Mouse (Mus musculus): ENCODE data around the gene Cpne9. TPM values are rescaled to one million over a fixed set of nuclear protein-coding genes. Genes with fewer than 3 reads are reported as not detected.

Gene Cpne9
- total and polyA plus RNA-seq, 2 experiments from 2014 or later, result 7.9 to 23.4 TPM

DNA sequence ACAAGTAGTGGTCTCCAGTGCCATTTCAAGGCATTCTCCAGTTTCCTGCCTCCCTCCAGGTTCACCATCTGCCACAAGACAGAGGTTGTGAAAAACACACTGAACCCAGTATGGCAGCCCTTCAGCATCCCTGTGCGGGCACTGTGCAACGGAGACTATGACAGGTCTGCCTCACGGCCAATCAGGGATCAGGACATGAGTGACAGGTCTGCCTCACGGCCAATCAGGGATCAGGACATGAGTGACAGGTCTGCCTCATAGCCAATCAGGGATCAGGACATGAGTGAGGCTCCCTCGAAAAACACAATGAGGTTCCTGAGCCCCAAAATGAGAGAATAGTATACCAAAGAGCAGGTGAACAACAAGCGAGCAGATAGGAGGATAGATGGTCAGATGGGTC, 8.2 kb downstream of the Cpne9 start:
- H3K9ac ChIP-seq (replicated peaks; ENCODE audit: low read length, poor library complexity, severe bottlenecking), result no peak overlapping the region
- no peak for TF ChIP-seq CTCF (IDR thresholded peaks at IDR 0.05)
- DNase-seq (ENCODE audit: low spot score) (no peak), ATAC-seq (ENCODE audit: low FRiP score) (no peak)
- no peaks in the 10 kb centered on the region for H3K9me3 ChIP-seq (ENCODE audit: low read length)
- no peaks in the 10 kb centered on the region for H3K4me1 ChIP-seq (ENCODE audit: insufficient read depth, low read length)
- H3K4me3 ChIP-seq (ENCODE audit: low read depth, low read length), result no peak overlapping the region
- whole genome bisulfite sequencing, result 69% methylated on average over 6 of the region's 6 CpGs
- H3K27ac ChIP-seq (ENCODE audit: low read depth, low read length), result no peak overlapping the region
- no peaks in the 10 kb centered on the region for H3K36me3 ChIP-seq (ENCODE audit: insufficient read depth, low read length)
- H3K4me2 ChIP-seq (ENCODE audit: low read depth, low read length, poor library complexity, severe bottlenecking), result no peak overlapping the region
- H3K27me3 ChIP-seq (ENCODE audit: insufficient read depth, low read length), result no peaks in the 10 kb centered on the region

- Histone ChIP-seq H3K4me1 (ENCODE audit: insufficient read depth, low read length) (no peaks in the 10 kb centered on the region), H3K9me3 (ENCODE audit: low read length) (no peaks in the 10 kb centered on the region), H3K36me3 (ENCODE audit: insufficient read depth, low read length) (no peaks in the 10 kb centered on the region), H3K27ac (ENCODE audit: low read depth, low read length) (no peak overlapping the region), H3K27me3 (ENCODE audit: insufficient read depth, low read length) (no peaks in the 10 kb centered on the region), H3K4me3 (ENCODE audit: low read depth, low read length) (no peak overlapping the region), H3K9ac (replicated peaks; ENCODE audit: low read length, poor library complexity, severe bottlenecking) (no peak overlapping the region), H3K4me2 (ENCODE audit: low read depth, low read length, poor library complexity, severe bottlenecking) (no peak overlapping the region)
- no peak for TF ChIP-seq CTCF (IDR thresholded peaks at IDR 0.05)
- DNase-seq (ENCODE audit: low spot score) (no peak), ATAC-seq (ENCODE audit: low FRiP score) (no peak)
- 78% methylated on average over 5 of the region's 5 CpGs for WGBS
Observed at GRCm38 (mm10) chr6:113292938-113293337, 10.8 kb downstream of the Cpne9 start.

- H3K9ac ChIP-seq (replicated peaks; ENCODE audit: low read length, poor library complexity, severe bottlenecking), result no peak overlapping the region
- H3K36me3 ChIP-seq (ENCODE audit: insufficient read depth, low read length), result no peaks in the 10 kb centered on the region
- no peak overlapping the region for H3K27ac ChIP-seq (ENCODE audit: low read depth, low read length)
- TF ChIP-seq CTCF (IDR thresholded peaks at IDR 0.05), result no peak
- H3K4me3 ChIP-seq (ENCODE audit: low read depth, low read length), result no peak overlapping the region
- no peaks in the 10 kb centered on the region for H3K4me1 ChIP-seq (ENCODE audit: insufficient read depth, low read length)
- H3K9me3 ChIP-seq (ENCODE audit: low read length), result no peaks in the 10 kb centered on the region
- ATAC-seq (ENCODE audit: low FRiP score) (no peak), DNase-seq (ENCODE audit: low spot score) (no peak)
- H3K4me2 ChIP-seq (ENCODE audit: low read depth, low read length, poor library complexity, severe bottlenecking), result no peak overlapping the region
- WGBS, result 79% methylated on average over 2 of the region's 2 CpGs
- no peaks in the 10 kb centered on the region for H3K27me3 ChIP-seq (ENCODE audit: insufficient read depth, low read length)
Observed at GRCm38 (mm10) chr6:113296046-113296445, 13.9 kb downstream of the Cpne9 start.

- WGBS, result 70% methylated on average over 4 of the region's 4 CpGs
- DNase-seq (ENCODE audit: low spot score), result no peak
- H3K27ac ChIP-seq (ENCODE audit: low read depth, low read length), result no peak overlapping the region
- no peak overlapping the region for H3K9ac ChIP-seq (replicated peaks; ENCODE audit: low read length, poor library complexity, severe bottlenecking)
- no peaks in the 10 kb centered on the region for H3K27me3 ChIP-seq (ENCODE audit: insufficient read depth, low read length)
- H3K4me1 ChIP-seq (ENCODE audit: insufficient read depth, low read length), result no peaks in the 10 kb centered on the region
- ATAC-seq (ENCODE audit: low FRiP score), result no peak
- H3K4me2 ChIP-seq (ENCODE audit: low read depth, low read length, poor library complexity, severe bottlenecking), result no peak overlapping the region
- no peaks in the 10 kb centered on the region for H3K36me3 ChIP-seq (ENCODE audit: insufficient read depth, low read length)
- no peak overlapping the region for H3K4me3 ChIP-seq (ENCODE audit: low read depth, low read length)
- TF ChIP-seq CTCF (IDR thresholded peaks at IDR 0.05), result no peak
- no peaks in the 10 kb centered on the region for H3K9me3 ChIP-seq (ENCODE audit: low read length)
Observed at GRCm38 (mm10) chr6:113296639-113297038, 14.5 kb downstream of the Cpne9 start.

DNA sequence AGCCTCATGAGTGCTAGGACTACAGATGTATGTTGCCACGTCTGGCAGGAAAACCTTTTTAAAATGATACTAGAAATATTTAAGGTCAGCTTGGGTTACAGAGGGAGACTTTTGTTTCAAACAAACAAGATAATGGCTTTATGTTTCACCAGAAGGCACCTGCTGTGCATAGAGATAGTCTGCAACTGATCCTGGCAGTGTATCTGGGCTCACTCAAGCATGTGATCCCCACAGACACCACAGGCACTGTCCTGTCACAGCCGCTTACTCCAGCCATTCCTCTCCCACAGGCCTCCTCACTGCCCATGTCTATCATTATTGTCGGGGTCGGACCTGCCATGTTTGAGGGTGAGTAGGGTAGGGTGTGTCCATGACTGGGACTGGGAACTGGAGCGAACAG, 19.2 kb downstream of the Cpne9 start:
- Histone ChIP-seq H3K4me3 (ENCODE audit: low read depth, low read length) (no peak overlapping the region), H3K27me3 (ENCODE audit: insufficient read depth, low read length) (no peaks in the 10 kb centered on the region), H3K9me3 (ENCODE audit: low read length) (no peaks in the 10 kb centered on the region), H3K4me2 (ENCODE audit: low read depth, low read length, poor library complexity, severe bottlenecking) (no peak overlapping the region), H3K27ac (ENCODE audit: low read depth, low read length) (no peak overlapping the region), H3K4me1 (ENCODE audit: insufficient read depth, low read length) (no peaks in the 10 kb centered on the region), H3K9ac (replicated peaks; ENCODE audit: low read length, poor library complexity, severe bottlenecking) (no peak overlapping the region), H3K36me3 (ENCODE audit: insufficient read depth, low read length) (no peaks in the 10 kb centered on the region)
- DNase-seq (ENCODE audit: low spot score) (no peak), ATAC-seq (ENCODE audit: low FRiP score) (no peak)
- no peak for TF ChIP-seq CTCF (IDR thresholded peaks at IDR 0.05)
- WGBS, result 79% methylated on average over 5 of the region's 5 CpGs

DNA sequence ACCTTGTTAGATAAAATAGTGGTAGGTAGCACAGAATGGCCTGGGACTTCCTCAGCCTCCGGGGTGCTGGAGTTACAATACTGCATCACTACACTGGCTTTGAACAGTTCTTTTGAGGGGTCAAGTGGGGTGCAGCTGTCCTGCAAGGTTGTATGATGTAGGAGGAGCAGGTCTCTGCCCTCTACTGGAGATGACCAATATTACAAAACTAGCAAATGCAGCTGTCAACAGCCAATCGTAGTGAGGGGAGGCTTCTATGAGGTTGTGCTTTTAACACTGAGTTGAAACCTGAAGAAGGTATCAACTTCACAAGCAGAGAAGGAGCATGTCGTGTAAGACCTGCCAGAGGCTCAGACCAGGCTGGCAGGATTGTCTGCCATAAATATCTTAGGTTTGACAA, 20.2 kb downstream of the Cpne9 start:
- DNase-seq (ENCODE audit: low spot score), result peak; percentile 49
- WGBS, result 22% methylated on average over 3 of the region's 3 CpGs
- no peaks in the 10 kb centered on the region for H3K4me1 ChIP-seq (ENCODE audit: insufficient read depth, low read length)
- H3K4me3 ChIP-seq (ENCODE audit: low read depth, low read length), result no peak overlapping the region
- H3K36me3 ChIP-seq (ENCODE audit: insufficient read depth, low read length), result no peaks in the 10 kb centered on the region
- H3K9ac ChIP-seq (replicated peaks; ENCODE audit: low read length, poor library complexity, severe bottlenecking), result no peak overlapping the region
- no peaks in the 10 kb centered on the region for H3K27me3 ChIP-seq (ENCODE audit: insufficient read depth, low read length)
- peak; percentile 65 for TF ChIP-seq CTCF (IDR thresholded peaks at IDR 0.05)
- ATAC-seq (ENCODE audit: low FRiP score), result no peak
- H3K27ac ChIP-seq (ENCODE audit: low read depth, low read length), result no peak overlapping the region
- no peak overlapping the region for H3K4me2 ChIP-seq (ENCODE audit: low read depth, low read length, poor library complexity, severe bottlenecking)
- no peaks in the 10 kb centered on the region for H3K9me3 ChIP-seq (ENCODE audit: low read length)
